Mouse (Mus musculus) left cerebral cortex, adult 2 months (tissue): Measurements from ENCODE around the gene Rasa4. TPM values are rescaled to one million over a fixed set of nuclear protein-coding genes. Genes with fewer than 3 reads are reported as not detected.

Source experiments
- DNase-seq, 2 experiments: peaks; one replicate each; pipeline ENCODE4 v3.0.0; 2021 to 2022; ENCODE audit warnings: low spot score in 2 of 2, mixed read lengths in 1 of 2; ENCODE audit errors: extremely low spot score in 1 of 2
- H3K27ac ChIP-seq: fragments of 200-600 bp; 2 replicates; pipeline ENCODE4 v1.8.1; 2022
- H3K4me3 ChIP-seq: fragments of 200-600 bp; 2 replicates; pipeline ENCODE4 v1.8.1; 2022
- CTCF ChIP-seq: fragments of 200-600 bp; IDR thresholded peaks from 2 replicates; pipeline ENCODE4 v1.8.1; 2022; ENCODE audit warnings: antibody characterized with exemption, mild to moderate bottlenecking, moderate library complexity
- intact Hi-C: fragments of 180-260 bp; cut with DNase I; formaldehyde crosslinking; loops from one replicate; pipeline ENCODE4 v1.15.1; 2025
- total RNA-seq, 2 experiments: library from RNA; stranded (reverse); gene quantifications; 2 replicates each; pipeline ENCODE4 v1.2.3; 2021

Rasa4 gene
- total RNA-seq, 2 experiments from 2014 or later = 5.4 to 5.8 TPM

DNA sequence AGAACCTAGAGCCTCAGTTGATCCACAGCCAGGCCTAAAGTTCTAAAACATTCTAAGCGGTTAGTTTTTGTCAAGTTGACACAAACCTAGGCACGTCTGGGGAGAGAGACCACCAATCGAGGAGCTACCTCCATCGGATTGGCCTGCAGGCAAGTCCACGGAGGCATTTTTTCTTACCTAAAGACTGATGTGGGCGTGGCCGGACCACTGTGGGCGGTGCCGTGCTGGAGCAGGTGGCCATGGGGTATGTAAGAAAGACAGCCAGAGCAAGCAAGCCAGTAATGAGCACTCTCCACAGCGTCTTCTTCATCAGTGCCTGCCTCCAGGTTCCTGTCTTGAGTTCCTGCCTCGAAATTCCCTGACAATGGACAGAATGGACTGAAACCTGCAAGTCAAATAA, 10.2 kb upstream of the Rasa4 start:
- no peak for TF ChIP-seq CTCF
- intact Hi-C loops = no loop called here
- DNase-seq = no peak
- H3K27ac ChIP-seq = no peak overlapping the region
- H3K4me3 ChIP-seq = no peak overlapping the region

DNA sequence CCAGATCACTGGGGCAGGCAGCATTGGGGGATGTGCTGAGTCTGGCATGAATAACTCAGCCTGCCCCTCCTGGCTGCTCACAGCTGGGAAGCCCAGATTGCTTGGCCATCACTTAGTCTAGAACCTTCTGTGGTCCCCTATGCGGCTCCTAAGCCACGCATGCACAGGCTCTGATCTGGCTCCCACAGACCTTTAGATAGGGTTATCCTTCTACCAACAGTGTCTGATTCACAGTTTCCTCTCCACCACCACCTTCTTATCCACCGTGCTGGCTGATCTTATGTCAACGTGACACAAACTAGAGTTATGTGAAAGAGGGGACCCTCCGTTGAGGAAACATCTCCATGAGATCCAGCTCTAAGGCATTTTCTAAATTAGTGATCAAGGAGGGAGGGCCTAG, 8.6 kb upstream of the Rasa4 start:
- no peak overlapping the region for H3K27ac ChIP-seq
- intact Hi-C loops = no loop called here
- no peak for TF ChIP-seq CTCF

DNA sequence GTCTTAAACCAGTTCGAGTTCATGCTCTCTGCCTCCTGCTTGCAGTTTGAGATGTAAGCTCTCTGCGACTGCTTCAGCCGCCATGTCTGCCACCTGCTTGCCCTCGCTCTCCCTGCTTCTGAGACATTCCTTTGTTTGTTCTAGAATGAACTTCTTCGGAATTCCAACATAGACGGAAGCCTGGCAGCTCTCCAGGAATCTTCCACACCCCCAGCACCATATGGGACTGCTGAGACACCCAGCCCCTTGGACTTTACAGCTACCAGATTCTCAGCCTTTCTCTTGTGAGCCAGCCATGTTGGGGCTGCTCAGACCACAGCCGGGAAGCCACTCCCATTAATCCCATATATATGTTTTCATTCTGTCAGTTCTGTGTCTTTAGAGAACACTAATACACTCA, 7.4 kb upstream of the Rasa4 start:
- no peak for DNase-seq
- intact Hi-C loops = no loop called here
- no peak overlapping the region for H3K4me3 ChIP-seq
- no peak overlapping the region for H3K27ac ChIP-seq
- TF ChIP-seq CTCF = no peak

More for the DNA sequence above, 8.6 kb upstream of the Rasa4 start:
- H3K4me3 ChIP-seq = no peak overlapping the region
- DNase-seq = no peak

DNA sequence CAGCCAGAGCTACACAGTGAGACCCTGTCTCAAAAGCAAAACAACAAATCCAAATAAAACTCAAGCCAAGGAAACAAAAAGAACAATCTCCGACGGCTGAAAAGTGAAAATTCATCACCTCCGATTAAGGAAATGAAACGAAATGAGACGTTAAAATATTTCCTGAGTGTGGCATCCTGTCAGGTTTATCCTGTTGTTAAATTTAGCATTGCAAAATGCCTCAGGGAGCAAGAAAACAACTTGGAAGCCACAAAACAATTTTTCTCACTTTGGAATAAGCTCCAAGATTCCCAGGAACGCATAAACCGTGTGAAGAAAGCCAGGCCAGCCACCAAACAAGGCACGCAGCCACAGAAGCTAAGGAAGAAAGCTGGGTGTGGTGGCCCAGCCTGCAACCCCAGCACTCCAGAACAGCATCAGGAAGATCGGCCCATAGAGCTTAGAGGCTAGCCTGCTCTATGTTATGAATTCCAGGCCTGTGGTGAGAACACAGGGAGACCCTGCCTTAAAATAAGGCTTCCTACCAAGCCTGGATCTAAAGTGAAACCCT, 6.6 kb upstream of the Rasa4 start:
- no peak for TF ChIP-seq CTCF
- no peak for DNase-seq

DNA sequence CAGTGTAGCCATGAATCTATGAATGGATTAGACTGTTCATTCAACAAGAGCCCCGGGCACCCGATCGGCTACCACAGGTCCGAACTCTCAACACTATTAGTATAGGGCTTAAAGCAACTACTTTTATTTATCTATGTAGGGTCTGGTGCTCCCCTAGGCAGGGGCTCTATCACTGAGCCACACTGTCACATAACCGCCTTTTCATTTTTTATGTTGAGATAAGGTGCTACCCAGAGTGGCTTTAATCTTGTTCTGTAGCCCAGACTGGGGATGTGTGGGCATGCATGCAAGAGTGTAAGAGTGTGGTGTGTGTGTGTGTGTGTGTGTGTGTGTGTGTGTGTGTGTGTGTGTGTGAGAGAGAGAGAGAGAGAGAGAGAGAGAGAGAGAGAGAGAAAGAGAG, 5.6 kb upstream of the Rasa4 start:
- H3K4me3 ChIP-seq = no peak overlapping the region
- H3K27ac ChIP-seq = no peak overlapping the region
- intact Hi-C loops = no loop called here
- DNase-seq = no peak
- no peak for TF ChIP-seq CTCF

More for the DNA sequence above, 6.6 kb upstream of the Rasa4 start:
- no peak overlapping the region for H3K27ac ChIP-seq
- intact Hi-C loops = no loop called here
- no peak overlapping the region for H3K4me3 ChIP-seq

DNA sequence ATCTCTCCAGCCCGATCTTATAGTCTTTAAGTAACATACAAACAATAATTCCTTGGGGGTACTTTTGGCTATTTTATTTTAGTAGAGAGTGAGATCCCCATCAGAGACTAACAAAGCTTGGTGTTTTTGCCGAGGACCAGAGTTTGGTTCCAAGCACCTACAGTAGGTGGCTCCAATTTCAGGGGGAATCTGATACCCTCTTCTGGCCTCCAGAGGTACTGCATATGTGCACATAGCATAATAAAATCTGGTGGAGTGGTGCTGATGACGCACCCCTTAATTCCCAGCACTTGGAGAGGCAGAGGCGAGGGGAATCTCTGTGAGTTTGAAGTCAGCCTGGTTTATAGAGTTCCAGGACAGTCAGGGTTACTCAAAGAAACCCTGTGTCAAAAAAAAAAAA, 1.4 kb upstream of the Rasa4 start:
- intact Hi-C loops = no loop called here
- no peak overlapping the region for H3K27ac ChIP-seq
- no peak overlapping the region for H3K4me3 ChIP-seq
- peak; percentile 19 for TF ChIP-seq CTCF
- no peak for DNase-seq

DNA sequence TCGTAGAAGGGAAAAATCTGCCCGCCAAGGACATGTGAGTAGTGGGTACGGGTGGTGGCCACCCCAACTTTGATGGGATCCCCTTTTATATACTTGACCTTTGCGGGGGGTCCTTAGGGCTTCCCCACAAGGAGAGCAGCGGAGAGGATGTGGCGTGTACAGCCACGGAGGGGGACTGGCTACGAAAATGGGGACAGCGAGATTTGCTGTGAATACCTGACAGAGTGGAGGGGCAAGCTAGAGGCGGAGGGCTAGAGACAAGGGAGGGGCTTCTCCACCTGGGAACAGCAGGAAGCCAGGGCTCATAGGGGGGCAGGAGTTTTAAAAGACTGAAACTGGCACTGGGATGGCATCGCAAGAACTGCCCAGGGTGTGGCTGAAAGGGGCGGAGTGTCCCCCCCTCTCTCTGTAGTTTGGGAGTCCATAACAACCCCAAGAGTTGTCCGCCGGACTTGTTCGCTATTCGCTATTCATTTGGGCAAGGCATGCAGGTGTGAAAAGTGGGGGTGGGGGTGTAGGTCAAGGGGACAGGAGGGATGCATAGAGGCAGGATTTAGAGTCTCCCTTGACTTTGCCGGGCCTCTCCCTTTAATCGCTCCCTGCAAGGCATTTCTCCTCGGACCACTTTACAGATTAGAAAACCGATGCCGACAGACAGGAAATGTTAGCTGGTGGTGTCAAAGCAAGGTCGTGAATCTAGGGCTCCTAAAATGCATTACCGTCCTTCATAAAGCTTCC, 597 bp downstream of the Rasa4 start:
- TF ChIP-seq CTCF = no peak
- no peak overlapping the region for H3K27ac ChIP-seq
- intact Hi-C loops = no loop called here
- H3K4me3 ChIP-seq = peak overlapping the region; percentile 75
- DNase-seq = no peak

DNA sequence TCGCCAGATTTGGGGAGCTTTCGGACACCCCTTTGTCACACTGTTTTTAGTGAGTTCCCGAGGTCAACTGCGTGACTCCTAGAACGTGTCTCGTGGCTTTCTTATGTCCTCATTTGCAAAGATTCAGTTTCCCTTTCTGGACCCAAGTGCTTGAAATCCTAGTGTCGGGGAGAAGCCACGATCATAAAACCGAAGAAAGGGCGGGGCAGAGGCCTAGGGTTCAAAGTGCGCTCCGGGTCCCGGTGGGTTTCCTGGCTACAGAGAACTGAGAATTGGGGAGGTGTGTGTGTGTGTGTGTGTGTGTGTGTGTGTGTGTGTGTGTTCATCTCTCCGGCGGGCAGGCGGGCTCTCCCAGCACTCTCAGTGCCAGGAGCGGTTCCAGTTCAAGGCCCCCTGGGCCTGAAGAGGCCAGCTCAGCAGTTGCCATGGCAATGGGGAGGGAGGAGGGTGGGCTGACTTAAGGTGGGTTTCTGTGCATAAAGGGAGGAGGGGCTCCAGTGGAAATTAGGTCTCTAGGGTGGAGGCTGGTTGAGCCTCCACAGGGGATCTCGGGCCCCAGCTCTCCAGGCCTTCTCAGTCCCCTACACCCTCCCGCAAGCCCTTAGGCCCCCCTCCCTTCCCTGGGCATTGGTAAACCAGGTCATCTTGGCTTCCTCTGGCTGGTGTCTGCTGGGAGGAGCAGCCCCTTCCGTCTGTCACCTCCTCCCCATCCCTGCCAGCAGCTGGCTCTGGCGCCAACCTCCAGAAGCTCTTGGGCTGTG, 1.4 kb downstream of the Rasa4 start:
- no peak for TF ChIP-seq CTCF
- DNase-seq = no peak
- Histone ChIP-seq H3K4me3 (no peak overlapping the region; the same call in 1 of the 2 replicates), H3K27ac (no peak overlapping the region)
- intact Hi-C loops = no loop called here

DNA sequence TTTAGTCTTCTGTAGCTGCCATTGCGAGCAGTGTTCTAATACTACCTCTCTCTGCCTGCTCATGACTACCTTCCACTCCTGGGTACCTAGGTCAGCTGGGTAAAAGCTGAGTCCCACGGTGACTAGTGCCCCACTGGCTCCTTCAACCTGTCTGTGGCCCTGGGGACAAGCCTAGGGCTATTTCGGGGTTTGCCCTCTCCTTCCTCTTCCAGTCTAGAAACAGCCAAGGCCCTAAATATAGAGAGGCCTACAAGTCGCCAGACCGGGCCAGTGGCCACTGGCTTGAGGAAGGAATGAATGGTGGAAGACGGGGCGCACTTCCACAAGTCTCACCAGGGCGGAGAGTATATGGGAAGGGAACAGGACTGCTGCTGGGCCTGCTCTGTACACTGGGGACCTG, 2.6 kb downstream of the Rasa4 start:
- H3K27ac ChIP-seq = no peak overlapping the region
- H3K4me3 ChIP-seq = no peak overlapping the region
- no peak for TF ChIP-seq CTCF
- intact Hi-C loops = no loop called here
- DNase-seq = no peak

DNA sequence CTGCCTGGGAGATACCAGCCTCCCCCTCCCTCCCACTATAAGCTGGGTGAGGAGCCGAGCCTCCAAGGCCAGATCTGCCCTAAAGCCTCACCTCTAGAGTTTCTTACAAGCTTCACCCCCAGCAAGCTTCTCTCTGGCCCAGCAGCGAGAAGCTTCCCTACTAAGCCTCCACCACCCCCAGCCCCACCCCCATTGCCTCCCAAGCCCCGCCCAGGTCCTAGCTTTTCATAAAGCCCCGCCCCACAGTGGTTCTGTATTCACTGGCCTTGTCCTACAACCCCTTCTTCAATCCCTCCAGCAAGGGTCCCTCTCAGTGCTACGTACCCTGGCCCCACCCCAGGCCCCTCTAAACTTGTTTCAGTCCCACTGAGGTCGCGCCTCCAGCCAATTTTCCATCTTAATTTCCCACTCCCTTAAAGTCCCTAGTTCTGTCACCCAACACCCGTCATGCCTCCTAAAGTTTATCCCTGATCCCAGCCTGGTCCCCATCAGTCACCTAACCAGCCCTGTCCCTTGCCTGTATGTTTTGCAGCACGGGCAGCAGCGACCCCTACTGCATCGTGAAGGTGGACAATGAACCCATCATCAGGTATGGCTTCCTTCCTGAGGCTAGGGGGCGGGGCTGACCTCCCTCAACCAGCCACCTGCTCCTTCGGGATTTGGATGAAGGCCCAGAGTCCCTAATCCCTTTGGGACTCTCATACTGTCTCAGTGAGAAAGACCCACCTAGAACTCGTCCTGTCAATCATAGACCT, 5.3 kb downstream of the Rasa4 start:
- Histone ChIP-seq H3K4me3 (no peak overlapping the region), H3K27ac (no peak overlapping the region)
- TF ChIP-seq CTCF = no peak; the same call in 1 of the 2 replicates
- intact Hi-C loops = no loop called here
- no peak for DNase-seq

DNA sequence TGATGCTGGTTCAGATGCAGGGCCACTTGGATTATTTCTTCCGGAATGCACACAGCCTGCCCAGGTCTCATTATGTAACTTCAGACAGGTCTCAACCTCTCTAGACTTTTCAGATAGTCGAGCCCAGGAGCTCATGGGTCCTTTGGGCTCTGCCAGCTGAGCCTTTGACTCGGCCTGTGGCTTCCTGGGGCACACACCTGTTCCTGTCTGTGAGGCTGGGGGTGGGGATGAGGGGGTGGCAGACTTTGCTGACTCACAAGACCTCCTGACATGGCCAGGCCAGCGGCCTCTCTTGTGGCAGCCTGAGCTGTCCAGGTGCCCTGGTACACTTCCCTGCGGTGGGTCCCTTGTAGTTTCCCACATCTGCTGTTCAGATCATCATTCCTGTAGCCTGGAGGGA, 8.2 kb downstream of the Rasa4 start:
- no peak for TF ChIP-seq CTCF
- DNase-seq = no peak
- Histone ChIP-seq H3K27ac (no peak overlapping the region), H3K4me3 (no peak overlapping the region)
- intact Hi-C loops = no loop called here
